Mouse (Mus musculus) midbrain, embryonic 10.5 days (tissue): ENCODE results near the gene Plrg1. TPM values are rescaled to one million over a fixed set of nuclear protein-coding genes. Genes with fewer than 3 reads are reported as not detected.

ENCODE experiments used
- DNase-seq: peaks from one replicate; pipeline ENCODE4 v3.0.0-alpha.2; 2017; ENCODE audit warnings: low spot score
- H3K27ac ChIP-seq: fragments of 300-500 bp; sonication (generic); replicated peaks from 2 replicates; pipeline ENCODE4 v1.5.1; 2016; ENCODE audit warnings: mild to moderate bottlenecking
- H3K27me3 ChIP-seq: fragments of 300-500 bp; sonication (generic); 2 replicates; pipeline ENCODE4 v1.6.1; 2016; ENCODE audit warnings: low read depth, mild to moderate bottlenecking; ENCODE audit not compliant: poor library complexity, severe bottlenecking
- H3K36me3 ChIP-seq: fragments of 300-500 bp; sonication (generic); 2 replicates; pipeline ENCODE4 v1.6.1; 2016; ENCODE audit warnings: mild to moderate bottlenecking, moderate library complexity
- H3K4me1 ChIP-seq: fragments of 300-500 bp; sonication (generic); 2 replicates; pipeline ENCODE4 v1.6.1; 2016
- H3K4me3 ChIP-seq: fragments of 300-500 bp; sonication (generic); 2 replicates; pipeline ENCODE4 v1.5.1; 2016; ENCODE audit warnings: mild to moderate bottlenecking, moderate library complexity
- H3K9me3 ChIP-seq: fragments of 300-500 bp; sonication (generic); replicated peaks from 2 replicates; pipeline ENCODE4 v1.6.1; 2016; ENCODE audit warnings: mild to moderate bottlenecking
- WGBS: fragments of 180-500 bp; shearing (Covaris S2); methylation state at CpG from one replicate; pipeline ENCODE4 v1.1.7; 2016; 5-methylcytosine and 5-hydroxymethylcytosine counted together
- polyA plus RNA-seq: library from polyadenylated mRNA; unstranded; fragments of >200 nt; fragmentation: Nextera tagmentation; extraction: Ambion mirVana; gene quantifications from 2 replicates; pipeline ENCODE4 v1.2.1, GENCODE M21; 2016

Plrg1 gene
- polyA plus RNA-seq, 1 experiment from 2014 or later = 144 TPM

- no peak overlapping the region for H3K4me3 ChIP-seq
- peaks cover 32% of the 10 kb centered on the region for H3K4me1 ChIP-seq
- DNase-seq = no peak
- H3K27me3 ChIP-seq = peaks cover 21% of the 10 kb centered on the region; the same call in 1 of the 2 replicates
- no peaks in the 10 kb centered on the region for H3K9me3 ChIP-seq
- WGBS = 45% methylated on average over 7 of the region's 7 CpGs
- H3K27ac ChIP-seq = no peak overlapping the region
- no peaks in the 10 kb centered on the region for H3K36me3 ChIP-seq
These were observed 56.4 kb downstream of the Plrg1 start for GRCm38 (mm10) chr3:83111485-83112261.

- peak; percentile 12 for DNase-seq
- 19% methylated on average over 3 of the region's 3 CpGs for WGBS
- H3K4me1 ChIP-seq = peaks cover 32% of the 10 kb centered on the region
- H3K36me3 ChIP-seq = no peaks in the 10 kb centered on the region
- H3K27me3 ChIP-seq = peaks cover 21% of the 10 kb centered on the region; the same call in 1 of the 2 replicates
- H3K4me3 ChIP-seq = no peak overlapping the region
- H3K9me3 ChIP-seq = no peaks in the 10 kb centered on the region
- no peak overlapping the region for H3K27ac ChIP-seq
These were observed 57.5 kb downstream of the Plrg1 start for GRCm38 (mm10) chr3:83112869-83113268.

GRCm38 (mm10) chr3:83114946-83115345 is 59.6 kb downstream of the Plrg1 start:
- Histone ChIP-seq H3K4me1 (peaks cover 32% of the 10 kb centered on the region), H3K4me3 (no peak overlapping the region), H3K27me3 (peaks cover 21% of the 10 kb centered on the region; the same call in 1 of the 2 replicates), H3K9me3 (no peaks in the 10 kb centered on the region), H3K36me3 (no peaks in the 10 kb centered on the region), H3K27ac (no peak overlapping the region)
- 78% methylated on average over 1 of the region's 1 CpGs for WGBS
- no peak for DNase-seq

- no peak for DNase-seq
- peaks cover 8% of the 10 kb centered on the region for H3K4me1 ChIP-seq
- no peak overlapping the region for H3K4me3 ChIP-seq
- 83% methylated on average over 10 of the region's 10 CpGs for WGBS
- 0 out of 2 replicates have a peak, but pooled peaks cover 4% of the 10 kb centered on the region for H3K27me3 ChIP-seq
- H3K9me3 ChIP-seq = no peaks in the 10 kb centered on the region
- H3K27ac ChIP-seq = no peak overlapping the region
- no peaks in the 10 kb centered on the region for H3K36me3 ChIP-seq
These were observed 62.3 kb downstream of the Plrg1 start for GRCm38 (mm10) chr3:83117592-83117991.

Other genes with a start within 250 kb of the Plrg1 start
- 2.7 and 3.5 TPM in 2 replicates for gene Rbm46, start 179.0 kb upstream of the Plrg1 start, polyA plus RNA-seq
- not detected in 2 replicates for gene Lrat, start 151.5 kb upstream of the Plrg1 start, polyA plus RNA-seq
- gene Fgg, start 47.8 kb upstream of the Plrg1 start, polyA plus RNA-seq = 0.06 TPM in 1 of 2 replicates, not detected in the other
- not detected in 2 replicates for gene Fga, start 29.4 kb upstream of the Plrg1 start, polyA plus RNA-seq
- not detected in 2 replicates for gene Fgb, start 5.7 kb upstream of the Plrg1 start, polyA plus RNA-seq
- gene Dchs2, start 72.4 kb downstream of the Plrg1 start, polyA plus RNA-seq = 0.15 and 0.17 TPM in 2 replicates